Mouse (Mus musculus) cerebellum, adult (tissue): ENCODE data around the gene Chad.

Source experiments
- ATAC-seq: cut with Nextera tagmentation; 2 replicates; pipeline ENCODE4 v1.9.2; 2017; ENCODE audit warnings: mild to moderate bottlenecking, moderate library complexity, mixed read lengths; ENCODE audit not compliant: insufficient number of reproducible peaks, low FRiP score, low TSS enrichment

The Chad gene

DNA sequence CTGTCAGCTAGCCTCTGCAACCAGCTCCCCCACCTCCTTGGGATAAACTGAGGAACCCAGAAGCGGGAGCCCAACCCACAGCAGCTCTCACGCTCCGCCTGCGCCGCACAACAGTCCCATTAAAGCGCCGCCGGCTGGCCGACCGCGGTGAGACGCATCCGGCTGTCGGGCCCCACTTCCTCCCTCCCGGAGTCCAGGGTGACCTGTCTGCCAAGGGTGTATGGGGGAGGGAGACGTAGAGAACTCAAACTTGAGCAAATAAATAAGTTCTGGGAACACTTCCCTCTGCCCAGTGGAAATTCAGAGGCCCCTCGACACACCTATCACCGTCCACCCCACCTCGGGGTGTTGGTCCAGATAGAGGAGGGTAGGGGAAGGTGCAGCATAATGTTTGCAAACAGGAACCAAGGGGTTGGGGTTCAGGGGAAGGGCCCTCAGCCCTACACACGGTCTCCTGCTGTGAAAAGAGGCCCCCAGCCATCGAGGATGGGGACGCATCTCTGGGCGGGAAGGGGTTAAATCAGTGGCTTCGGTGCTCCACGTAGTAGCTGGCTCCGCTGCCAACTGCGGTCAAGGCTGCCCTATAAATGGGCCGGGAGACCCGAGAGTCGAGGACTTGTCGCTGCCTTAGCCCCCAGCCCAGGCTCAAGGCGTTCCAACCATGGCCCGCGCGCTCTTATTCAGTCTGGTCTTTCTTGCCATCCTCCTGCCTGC is at the start of gene Chad:
Gene Chad, plus strand, starts transcription at position 611 of the 714 bp plus-strand sequence.
- no peak for ATAC-seq

DNA sequence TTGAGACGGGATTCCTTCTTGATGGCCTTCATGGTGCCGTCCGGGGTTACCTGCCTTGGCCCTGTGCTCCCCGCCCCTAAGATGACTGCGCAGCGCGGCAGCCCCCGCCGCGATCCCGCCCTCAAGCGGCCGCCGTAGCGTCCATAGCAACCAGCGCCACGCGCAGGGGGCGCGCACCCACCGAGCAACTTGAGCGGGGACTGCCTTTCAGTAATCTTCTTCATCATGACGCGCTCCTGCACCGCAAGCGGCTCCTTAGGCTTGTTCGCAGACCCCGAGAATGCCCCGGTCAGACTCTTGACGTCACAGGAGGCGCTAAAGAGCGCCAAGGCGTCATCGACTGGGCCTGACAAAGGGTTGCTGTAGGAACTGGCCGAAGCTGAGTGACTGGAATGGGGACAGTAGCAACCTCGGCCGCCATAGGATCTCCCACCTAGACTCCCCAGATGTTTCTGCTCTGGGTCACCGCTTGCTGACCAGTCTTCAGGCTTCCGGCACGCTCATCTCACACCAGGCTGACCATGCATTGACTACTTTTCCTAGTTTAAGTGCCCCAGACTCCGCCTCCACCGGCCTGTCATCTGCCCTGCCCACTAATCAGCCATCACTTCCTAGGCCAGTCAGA is 43.5 kb upstream of the Chad start, which contains the start of gene Mycbpap:
Gene Mycbpap, minus strand, starts transcription at position 524 of the 625 bp plus-strand sequence.
- peak; percentile 74 for ATAC-seq

DNA sequence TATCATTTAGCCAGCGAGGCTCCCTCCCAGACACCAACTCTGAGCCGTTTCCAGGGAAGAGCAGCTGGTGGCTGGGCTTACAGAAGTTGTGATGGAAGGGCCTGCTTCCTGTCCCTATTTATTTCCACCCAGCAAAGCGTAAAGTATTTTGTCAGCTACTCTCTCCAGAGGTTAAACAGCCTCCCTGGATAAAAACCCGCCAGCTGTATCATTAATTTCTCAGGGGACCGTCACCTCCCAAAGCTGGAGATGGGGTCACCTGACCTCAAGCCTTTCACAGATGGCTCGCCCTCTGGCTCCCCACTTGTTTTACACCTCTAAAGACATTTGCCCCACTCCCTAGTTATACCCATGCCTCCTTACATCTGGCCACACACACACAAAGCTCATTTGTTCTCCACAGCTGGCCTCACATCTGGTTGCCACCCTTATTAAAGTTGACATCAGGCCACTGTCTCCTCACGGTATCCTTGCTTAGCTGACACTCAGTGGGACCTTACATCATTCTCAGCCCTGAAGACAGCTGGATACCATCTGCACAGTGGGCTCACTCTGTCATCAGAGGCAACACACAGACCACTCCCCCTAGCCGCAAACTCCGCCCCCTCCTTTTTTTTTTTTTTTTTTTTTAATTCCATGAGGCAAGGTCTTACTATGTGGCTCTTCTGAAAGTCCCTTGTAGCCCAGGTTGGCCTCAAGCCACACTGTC is 38.5 kb upstream of the Chad start:
- no peak for ATAC-seq

GRCm38 (mm10) chr11:94528879-94529278 is 36.0 kb upstream of the Chad start:
- no peak for ATAC-seq

DNA sequence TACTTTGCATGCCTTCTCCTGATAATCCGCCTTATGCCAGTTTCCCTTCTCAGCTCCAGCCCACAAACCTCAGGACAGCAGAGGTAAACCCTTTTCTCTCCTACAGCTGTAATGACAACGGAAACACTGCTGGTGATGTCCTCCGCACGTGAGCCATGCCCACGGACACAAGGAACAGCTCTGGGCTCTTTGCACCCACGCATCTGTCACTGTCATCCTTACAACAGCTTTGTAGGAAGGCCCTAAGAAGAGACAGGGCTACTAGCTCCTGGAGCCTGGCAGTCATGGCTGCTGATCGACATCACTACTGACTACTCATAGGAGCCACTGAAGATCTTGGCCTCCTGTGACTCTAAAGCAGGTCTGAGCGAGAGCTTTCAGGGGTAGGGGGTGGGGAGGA is 31.7 kb upstream of the Chad start:
- ATAC-seq = no peak

DNA sequence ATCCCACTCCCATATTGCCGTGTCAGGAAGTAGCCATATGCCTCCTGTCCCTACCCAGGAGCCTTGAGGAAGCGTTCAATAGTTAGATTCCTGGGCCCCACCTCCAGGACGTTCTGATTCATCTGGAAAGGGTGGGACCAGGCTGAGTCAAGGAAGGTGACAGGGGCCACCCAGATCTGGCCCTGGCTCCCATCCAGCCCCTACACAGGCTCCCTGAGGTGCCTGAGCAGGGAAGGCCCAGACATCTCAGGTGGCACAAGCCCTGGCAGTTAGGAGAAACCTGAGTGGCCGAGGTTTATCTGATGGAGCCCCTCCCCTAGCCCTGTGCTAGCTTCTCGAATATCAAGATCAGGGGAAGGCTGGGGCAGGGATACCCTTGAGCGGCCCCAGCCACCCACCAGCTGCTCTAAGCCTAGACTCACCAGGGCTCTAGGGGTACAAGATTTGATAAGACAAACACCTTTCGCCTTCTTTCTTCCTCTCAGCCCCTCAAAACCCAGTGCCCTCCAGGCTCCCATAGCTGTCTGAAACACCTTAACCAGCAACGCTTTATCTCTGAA is 26.0 kb upstream of the Chad start:
- ATAC-seq = no peak

GRCm38 (mm10) chr11:94539761-94540160 is 25.1 kb upstream of the Chad start:
- no peak for ATAC-seq

- ATAC-seq = no peak
Measured at GRCm38 (mm10) chr11:94542400-94542799, 22.4 kb upstream of the Chad start.

DNA sequence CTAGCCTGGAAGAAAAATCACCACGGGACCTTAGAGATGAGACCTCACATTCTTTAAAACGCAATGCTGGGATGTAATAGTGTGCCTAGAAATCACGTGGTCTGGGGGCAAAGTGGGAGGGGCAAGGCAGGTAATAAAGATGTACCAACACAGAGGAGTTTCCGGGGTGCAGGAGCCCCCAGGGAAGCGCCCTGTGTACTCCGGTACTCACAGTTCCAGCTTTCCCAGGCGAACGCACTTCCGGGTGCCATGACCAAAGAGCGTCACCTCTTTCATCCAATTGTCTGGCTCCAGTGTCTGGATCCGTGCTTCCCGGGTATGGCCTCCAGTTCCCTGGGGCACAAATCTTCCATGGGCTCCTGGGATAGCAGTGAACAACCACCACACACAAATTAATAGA is 21.5 kb upstream of the Chad start:
- ATAC-seq = no peak

- ATAC-seq = peak; percentile 46; the same call in 1 of the 2 replicates
Measured at GRCm38 (mm10) chr11:94543932-94544331, 20.9 kb upstream of the Chad start.

DNA sequence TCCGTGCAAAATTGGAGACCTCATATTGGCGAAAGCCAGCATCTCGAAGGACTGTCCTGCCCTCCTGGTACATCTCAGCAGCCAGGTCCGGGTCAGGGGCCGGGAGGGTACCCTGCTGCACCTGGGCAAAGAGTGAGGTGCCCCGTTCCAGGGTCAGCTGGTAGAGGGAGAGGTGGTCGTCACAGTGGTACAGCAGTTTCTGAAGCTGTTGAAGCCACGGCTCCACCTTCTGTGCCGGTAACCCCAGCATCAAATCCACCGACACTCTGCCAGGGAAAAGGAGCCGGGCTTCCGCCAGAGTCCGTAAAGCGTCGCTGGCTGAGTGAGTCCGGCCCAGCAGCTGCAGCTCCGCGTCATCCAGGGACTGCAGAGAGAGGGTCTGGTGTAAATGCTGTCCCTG is 20.4 kb upstream of the Chad start:
- no peak for ATAC-seq

DNA sequence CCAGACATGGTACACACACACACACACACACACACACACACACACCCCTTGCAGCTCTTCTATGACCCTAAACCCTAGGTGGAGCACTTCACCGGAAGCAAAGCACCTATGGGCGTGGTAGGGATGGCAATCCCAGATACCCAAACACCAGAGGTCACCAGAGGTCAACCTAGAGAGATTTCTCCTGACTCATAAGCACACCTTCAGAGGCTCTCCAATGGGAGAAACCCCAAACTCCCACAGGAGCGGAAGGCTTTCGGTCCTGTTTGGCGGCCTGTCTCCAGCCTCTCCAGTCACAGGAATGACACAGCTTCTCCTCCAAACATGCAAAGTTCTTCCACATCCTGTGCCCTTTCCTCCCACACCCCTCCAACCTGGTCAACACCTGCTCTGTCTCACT is 18.5 kb upstream of the Chad start:
- ATAC-seq = no peak

- no peak for ATAC-seq
Measured at GRCm38 (mm10) chr11:94547271-94547670, 17.6 kb upstream of the Chad start.

- peak; percentile 10; the same call in 1 of the 2 replicates for ATAC-seq
Measured at GRCm38 (mm10) chr11:94548041-94548784, 16.6 kb upstream of the Chad start.

DNA sequence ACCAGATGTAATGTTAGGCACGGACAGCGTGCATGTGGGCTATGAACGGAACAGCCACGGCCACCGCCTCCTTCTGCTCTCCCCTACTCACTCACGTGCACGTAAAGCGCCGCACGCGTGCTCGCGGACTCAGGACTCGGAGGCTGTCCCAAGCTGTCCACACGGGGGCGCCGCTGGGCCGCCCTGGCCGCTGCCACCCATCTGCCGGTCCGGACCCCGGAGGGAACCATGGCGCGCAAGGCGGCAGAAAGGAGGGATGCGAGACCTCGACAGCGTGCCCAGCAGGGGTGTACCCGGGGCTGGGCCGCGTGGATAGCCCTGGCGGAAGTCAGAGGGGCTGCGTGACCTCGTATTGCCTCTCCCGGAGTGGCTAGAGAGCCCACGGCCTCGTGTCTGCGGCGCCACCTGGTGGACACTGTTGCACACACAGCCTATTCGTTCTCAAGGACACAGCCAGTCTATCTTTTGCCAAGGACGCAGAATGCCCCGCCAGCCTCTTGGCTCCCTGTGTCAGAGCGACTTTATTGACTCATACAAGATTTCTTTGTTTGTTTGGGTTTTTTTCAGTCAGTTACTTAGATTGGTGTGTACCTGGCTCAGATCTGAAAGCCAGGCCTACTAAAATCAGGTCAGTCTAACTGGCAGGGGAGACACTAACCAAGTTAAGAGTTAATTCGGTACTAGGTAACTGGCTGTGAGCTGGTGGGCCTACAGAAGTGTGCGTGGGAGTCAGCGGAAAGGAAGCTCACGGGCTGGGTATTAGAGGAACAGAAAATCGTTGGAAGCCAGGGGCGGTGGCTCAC is 15.8 kb upstream of the Chad start, which contains the start of gene Rsad1:
Gene Rsad1, minus strand, starts transcription at position 368 of the 803 bp plus-strand sequence.
- peak; percentile 92 for ATAC-seq

- no peak for ATAC-seq
Measured at GRCm38 (mm10) chr11:94549691-94550441, 15.0 kb upstream of the Chad start.

- ATAC-seq = no peak
Measured at GRCm38 (mm10) chr11:94550442-94550744, 14.5 kb upstream of the Chad start.

DNA sequence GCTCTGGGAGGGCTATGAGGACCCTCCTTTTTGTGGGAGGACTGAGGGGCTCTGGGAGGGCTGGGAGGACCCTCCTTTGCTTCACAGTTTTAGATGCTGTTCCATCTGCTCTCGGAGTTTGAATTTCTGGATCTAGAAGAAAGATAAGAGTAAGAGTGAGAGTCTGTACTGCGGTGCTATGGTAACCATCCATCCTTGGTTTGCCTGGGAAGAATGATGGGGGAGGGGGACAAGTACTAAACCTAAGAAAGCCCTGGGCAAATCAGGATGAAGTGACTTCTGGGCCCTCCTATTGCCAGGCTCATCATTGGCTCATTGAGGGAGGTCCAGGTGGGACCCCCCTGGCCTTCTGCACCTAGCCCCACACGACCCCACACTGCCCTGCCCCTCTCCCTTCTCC is 6.6 kb upstream of the Chad start:
- no peak for ATAC-seq

GRCm38 (mm10) chr11:94563383-94563782 is 1.5 kb upstream of the Chad start:
- ATAC-seq = no peak
